ENCODE assay signal across 16 mouse cellular contexts in genomic region chr9:79926464-79927155, GRCm38 (mm10).
DNase-seq lines count a peak whose midpoint lies in the region; ATAC-seq lines count a peak whose summit lies in the region.
"Had no signal": no experiment of that assay in that cellular context is flagged by ENCODE, and none has a peak within 500 bp of the region (broad histone marks: within the 10 kb centered on the region; RNA-seq: fewer than 3 reads in every experiment).

No protein-coding gene starts in this region.

- no peak overlapping the region for H3K4me2 ChIP-seq in embryonic facial prominence, embryonic 14.5 days (ENCODE audit: low read depth, low read length)
- no peak overlapping the region for H3K4me2 ChIP-seq in forebrain, embryonic 15.5 days (replicated peaks)
- H3K4me2 ChIP-seq: embryonic facial prominence, embryonic 15.5 days; hindbrain, embryonic 15.5 days; liver, embryonic 11.5 days; midbrain, embryonic 11.5 days had no signal

- H3K36me3 ChIP-seq in embryonic facial prominence, embryonic 14.5 days (ENCODE audit: control insufficient read depth, insufficient read depth, low read length), result no peaks in the 10 kb centered on the region
- H3K36me3 ChIP-seq in embryonic facial prominence, embryonic 10.5 days (replicated peaks), result no peaks in the 10 kb centered on the region
- no peaks in the 10 kb centered on the region for H3K36me3 ChIP-seq in forebrain, embryonic 15.5 days
- H3K36me3 ChIP-seq: embryonic facial prominence, embryonic 15.5 days; hindbrain, embryonic 15.5 days had no signal

- no peak overlapping the region for H3K9ac ChIP-seq in embryonic facial prominence, embryonic 14.5 days (ENCODE audit: low read depth, low read length)
- no peak overlapping the region for H3K9ac ChIP-seq in forebrain, embryonic 15.5 days (replicated peaks)
- H3K9ac ChIP-seq: embryonic facial prominence, embryonic 15.5 days; hindbrain, embryonic 15.5 days had no signal

- 77% methylated on average over 9 of the region's 9 CpGs for WGBS in embryonic facial prominence, embryonic 14.5 days
- 88% methylated on average over 9 of the region's 9 CpGs for whole genome bisulfite sequencing in embryonic facial prominence, embryonic 10.5 days
- 75% methylated on average over 9 of the region's 9 CpGs for WGBS in forebrain, embryonic 15.5 days

- H3K9me3 ChIP-seq in embryonic facial prominence, embryonic 14.5 days (ENCODE audit: control insufficient read depth, low read length), result no peaks in the 10 kb centered on the region
- no peaks in the 10 kb centered on the region for H3K9me3 ChIP-seq in embryonic facial prominence, embryonic 10.5 days
- H3K9me3 ChIP-seq in forebrain, embryonic 15.5 days, result no peaks in the 10 kb centered on the region
- H3K9me3 ChIP-seq: embryonic facial prominence, embryonic 15.5 days; hindbrain, embryonic 15.5 days had no signal

- peaks cover 9% of the 10 kb centered on the region for H3K4me1 ChIP-seq in embryonic facial prominence, embryonic 14.5 days (ENCODE audit: control insufficient read depth, insufficient read depth, low read length)
- peaks cover 9% of the 10 kb centered on the region for H3K4me1 ChIP-seq in embryonic facial prominence, embryonic 10.5 days
- H3K4me1 ChIP-seq in forebrain, embryonic 15.5 days, result peaks cover 4% of the 10 kb centered on the region; the same call in 1 of the 2 replicates
- H3K4me1 ChIP-seq: hindbrain, embryonic 15.5 days had no signal

- peak; percentile 20 for DNase-seq in embryonic facial prominence, embryonic 14.5 days (ENCODE audit: low spot score)
- no peak for DNase-seq in embryonic facial prominence, embryonic 10.5 days (ENCODE audit: low spot score)
- peak; percentile 23 for DNase-seq in 3134 (ENCODE audit: extremely low read depth, insufficient read length, low spot score)
- peak; percentile 76 to 80 for DNase-seq in heart, adult 18-20 months
- peak; percentile 41 to 61 for DNase-seq in heart, postnatal 36 days
- DNase-seq in right cerebral cortex, adult 2 months (ENCODE audit: low spot score in 2 of 2), result no peak
- no peak for DNase-seq in T-cell, adult 2 months (ENCODE audit: low spot score)
- DNase-seq: cerebellum, adult 8-10 months; kidney, postnatal 36 days; thymus, adult 18-20 months had no signal

- H3K27ac ChIP-seq in embryonic facial prominence, embryonic 14.5 days (replicated peaks; ENCODE audit: low read depth, low read length), result no peak overlapping the region
- H3K27ac ChIP-seq in embryonic facial prominence, embryonic 10.5 days (replicated peaks), result no peak overlapping the region
- H3K27ac ChIP-seq in forebrain, embryonic 15.5 days (replicated peaks), result no peak overlapping the region
- H3K27ac ChIP-seq: embryonic facial prominence, embryonic 15.5 days; hindbrain, embryonic 15.5 days; left cerebral cortex, adult 2 months had no signal

- intact Hi-C loops in heart, postnatal 36 days (cut with DNase I), result loop anchor here (2.0 kb wide), 1 partner anchor 50 kb away; no protein-coding TSS in a partner anchor

- no peak overlapping the region for H3K4me3 ChIP-seq in embryonic facial prominence, embryonic 14.5 days (ENCODE audit: low read depth, low read length)
- no peak overlapping the region for H3K4me3 ChIP-seq in embryonic facial prominence, embryonic 10.5 days
- H3K4me3 ChIP-seq in forebrain, embryonic 15.5 days, result no peak overlapping the region
- H3K4me3 ChIP-seq: embryonic facial prominence, embryonic 15.5 days; hindbrain, embryonic 15.5 days; left cerebral cortex, adult 2 months had no signal

- no peaks in the 10 kb centered on the region for H3K27me3 ChIP-seq in embryonic facial prominence, embryonic 14.5 days (replicated peaks; ENCODE audit: control insufficient read depth, insufficient read depth, low read length)
- no peaks in the 10 kb centered on the region for H3K27me3 ChIP-seq in embryonic facial prominence, embryonic 10.5 days (replicated peaks; ENCODE audit: low read depth, poor library complexity, severe bottlenecking)
- no peaks in the 10 kb centered on the region for H3K27me3 ChIP-seq in forebrain, embryonic 15.5 days
- H3K27me3 ChIP-seq: embryonic facial prominence, embryonic 15.5 days; hindbrain, embryonic 15.5 days had no signal

- ATAC-seq in embryonic facial prominence, embryonic 14.5 days (ENCODE audit: low read depth), result peak; percentile 26; the same call in 1 of the 2 replicates
- no peak for ATAC-seq in forebrain, embryonic 15.5 days (replicated peaks)

Comparison
In these comparisons a context has a peak if more than half of its experiments do, and no peak if none do; other contexts are left out.
1. DNase-seq: peak in embryonic facial prominence, embryonic 14.5 days (single experiment), 3134 (single experiment), heart, adult 18-20 months (2 of 2) and heart, postnatal 36 days (2 of 2); none in embryonic facial prominence, embryonic 10.5 days (single experiment), right cerebral cortex, adult 2 months (0 of 2) and T-cell, adult 2 months (single experiment).